Mouse (Mus musculus): Measurements from ENCODE around the gene Usp46. TPM values are rescaled to one million over a fixed set of nuclear protein-coding genes. Genes with fewer than 3 reads are reported as not detected.

Gene Usp46
- total and polyA plus RNA-seq, 3 experiments, result 14.5 to 23.6 TPM; not detected in 1

DNA sequence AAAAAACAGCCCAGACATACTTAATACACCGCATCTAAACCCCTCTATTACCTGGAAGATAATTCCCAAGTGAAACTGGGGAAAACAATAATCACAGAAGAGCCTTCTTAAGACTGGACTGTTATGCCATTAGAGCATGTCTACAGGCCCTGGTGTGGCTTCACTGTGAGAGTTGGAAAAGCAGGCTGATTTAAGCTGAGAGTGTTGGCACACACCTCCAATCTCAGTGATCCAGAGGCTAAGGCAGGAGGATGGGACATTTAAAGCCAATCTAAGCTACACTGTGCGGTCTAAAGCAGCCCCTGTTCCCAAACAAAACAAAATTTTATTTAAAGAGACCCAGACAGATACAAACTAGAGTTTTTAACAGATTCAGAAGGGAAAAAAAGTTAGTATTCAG lies 62.3 kb downstream of the Usp46 start:
- H3K36me3 ChIP-seq (ENCODE audit: control insufficient read depth in 1 of 2, insufficient read depth in 2 of 2, low read length in 2 of 2), result peaks cover 5 to 8% of the 10 kb centered on the region in 2 experiments; a peak in 3 of 4 replicates
- H3K9ac ChIP-seq (ENCODE audit: control insufficient read depth, low read depth, low read length, poor library complexity, severe bottlenecking), result no peak overlapping the region
- H3K27me3 ChIP-seq (ENCODE audit: control insufficient read depth in 1 of 2, insufficient read depth in 2 of 2, low read length in 2 of 2), result no peaks in the 10 kb centered on the region
- H3K9me3 ChIP-seq (replicated peaks; ENCODE audit: insufficient read depth, low read length), result no peaks in the 10 kb centered on the region
- DNase-seq (ENCODE audit: low read depth, low spot score), result no peak
- H3K4me3 ChIP-seq (ENCODE audit: control insufficient read depth in 1 of 2, insufficient read depth in 1 of 2, low read depth in 2 of 2, low read length in 2 of 2), result no peak overlapping the region
- H3K27ac ChIP-seq (ENCODE audit: control insufficient read depth, low read depth, low read length), result no peak overlapping the region
- peaks cover 0 to 7% of the 10 kb centered on the region in 2 experiments; a peak in 2 of 4 replicates for H3K4me1 ChIP-seq (ENCODE audit: control insufficient read depth in 1 of 2, insufficient read depth in 2 of 2, low read length in 2 of 2)
- TF ChIP-seq MAX (IDR thresholded peaks at IDR 0.05; ENCODE audit: low read length), result no peak
- TF ChIP-seq MYB (IDR thresholded peaks at IDR 0.05; ENCODE audit: low read depth, low read length), result no peak
- no peak for TF ChIP-seq E2F4 (IDR thresholded peaks at IDR 0.05; ENCODE audit: borderline replicate concordance, low read depth, low read length)
- TF ChIP-seq EP300 (IDR thresholded peaks at IDR 0.05; ENCODE audit: low read depth in 1 of 2, low read length in 2 of 2), result no peak
- TF ChIP-seq ZMIZ1 (IDR thresholded peaks at IDR 0.05; ENCODE audit: low read depth, low read length), result no peak
- no peak for TF ChIP-seq JUND (IDR thresholded peaks at IDR 0.05; ENCODE audit: low read depth, low read length)
- no peak for TF ChIP-seq MAZ (IDR thresholded peaks at IDR 0.05; ENCODE audit: low read depth, low read length)
- no peak for TF ChIP-seq CHD2 (IDR thresholded peaks at IDR 0.05; ENCODE audit: low read length)
- no peak for TF ChIP-seq POLR2A (IDR thresholded peaks at IDR 0.05; ENCODE audit: control insufficient read depth in 1 of 2, insufficient read depth in 1 of 2, low read depth in 1 of 2, low read length in 2 of 2, poor library complexity in 1 of 2)
- no peak for TF ChIP-seq GABPA (IDR thresholded peaks at IDR 0.05; ENCODE audit: low read depth, low read length)
- TF ChIP-seq TAL1 (IDR thresholded peaks at IDR 0.05; ENCODE audit: low read length), result no peak
- no peak for TF ChIP-seq MEF2A (IDR thresholded peaks at IDR 0.05; ENCODE audit: extremely low read depth, insufficient replicate concordance, low read depth, low read length, poor library complexity, severe bottlenecking)
- no peak for TF ChIP-seq KAT2A (conservative IDR thresholded peaks at IDR 0.05; ENCODE audit: low read depth, low read length)
- no peak for TF ChIP-seq ELF1 (IDR thresholded peaks at IDR 0.05; ENCODE audit: low read depth, low read length)
- no peak for TF ChIP-seq CHD1 (IDR thresholded peaks at IDR 0.05; ENCODE audit: low read depth, low read length)
- H3K79me2 ChIP-seq (ENCODE audit: control insufficient read depth, insufficient read depth, low read length, poor library complexity), result no peaks in the 10 kb centered on the region

- no peak overlapping the region for H3K4me3 ChIP-seq (ENCODE audit: control insufficient read depth in 1 of 2, insufficient read depth in 1 of 2, low read depth in 2 of 2, low read length in 2 of 2)
- no peaks in the 10 kb centered on the region for H3K79me2 ChIP-seq (ENCODE audit: control insufficient read depth, insufficient read depth, low read length, poor library complexity)
- H3K9ac ChIP-seq (ENCODE audit: control insufficient read depth, low read depth, low read length, poor library complexity, severe bottlenecking), result no peak overlapping the region
- no peaks in the 10 kb centered on the region for H3K9me3 ChIP-seq (replicated peaks; ENCODE audit: insufficient read depth, low read length)
- H3K27ac ChIP-seq (ENCODE audit: control insufficient read depth, low read depth, low read length), result no peak overlapping the region
- no peaks in the 10 kb centered on the region for H3K27me3 ChIP-seq (ENCODE audit: control insufficient read depth in 1 of 2, insufficient read depth in 2 of 2, low read length in 2 of 2)
- peaks cover 0 to 12% of the 10 kb centered on the region in 2 experiments; a peak in 2 of 4 replicates for H3K4me1 ChIP-seq (ENCODE audit: control insufficient read depth in 1 of 2, insufficient read depth in 2 of 2, low read length in 2 of 2)
- DNase-seq (ENCODE audit: low read depth, low spot score), result no peak
- H3K36me3 ChIP-seq (ENCODE audit: control insufficient read depth in 1 of 2, insufficient read depth in 2 of 2, low read length in 2 of 2), result peaks cover 9 to 13% of the 10 kb centered on the region in 2 experiments; a peak in 3 of 4 replicates
- TF ChIP-seq MAX (IDR thresholded peaks at IDR 0.05; ENCODE audit: low read length) (no peak), TBP (IDR thresholded peaks at IDR 0.05; ENCODE audit: low read depth, low read length) (no peak), TAL1 (IDR thresholded peaks at IDR 0.05; ENCODE audit: low read length) (no peak), CTCF (IDR thresholded peaks at IDR 0.05 in 2 of 3, conservative IDR thresholded peaks at IDR 0.05 in 1 of 3; ENCODE audit: control insufficient read depth in 1 of 3, insufficient read depth in 1 of 3, low read depth in 2 of 3, low read length in 3 of 3, poor library complexity in 1 of 3, severe bottlenecking in 1 of 3) (no peak), NELFE (IDR thresholded peaks at IDR 0.05; ENCODE audit: low read depth, low read length) (no peak), BHLHE40 (IDR thresholded peaks at IDR 0.05; ENCODE audit: borderline replicate concordance, low read depth, low read length) (no peak), NRF1 (IDR thresholded peaks at IDR 0.05; ENCODE audit: insufficient read depth, low read depth, low read length, poor library complexity, severe bottlenecking) (no peak), ZNF384 (IDR thresholded peaks at IDR 0.05; ENCODE audit: low read depth, low read length) (no peak), RAD21 (IDR thresholded peaks at IDR 0.05; ENCODE audit: low read depth, low read length) (no peak), UBTF (IDR thresholded peaks at IDR 0.05; ENCODE audit: borderline replicate concordance, insufficient read depth, low read depth, low read length) (no peak), ELF1 (IDR thresholded peaks at IDR 0.05; ENCODE audit: low read depth, low read length) (no peak), MAFK (IDR thresholded peaks at IDR 0.05; ENCODE audit: borderline replicate concordance, low read depth, low read length) (no peak), CHD1 (IDR thresholded peaks at IDR 0.05; ENCODE audit: low read depth, low read length) (no peak)
Observed at GRCm38 (mm10) chr5:74001743-74002142, 66.5 kb downstream of the Usp46 start.

All from MEL (cell line).